Mouse (Mus musculus): ENCODE data around the gene Slc25a48. TPM values are rescaled to one million over a fixed set of nuclear protein-coding genes. Genes with fewer than 3 reads are reported as not detected.

The Slc25a48 gene
- 0.31 and 0.43 TPM in 2 replicates for polyA plus RNA-seq (2012; rRNA removed)

DNA sequence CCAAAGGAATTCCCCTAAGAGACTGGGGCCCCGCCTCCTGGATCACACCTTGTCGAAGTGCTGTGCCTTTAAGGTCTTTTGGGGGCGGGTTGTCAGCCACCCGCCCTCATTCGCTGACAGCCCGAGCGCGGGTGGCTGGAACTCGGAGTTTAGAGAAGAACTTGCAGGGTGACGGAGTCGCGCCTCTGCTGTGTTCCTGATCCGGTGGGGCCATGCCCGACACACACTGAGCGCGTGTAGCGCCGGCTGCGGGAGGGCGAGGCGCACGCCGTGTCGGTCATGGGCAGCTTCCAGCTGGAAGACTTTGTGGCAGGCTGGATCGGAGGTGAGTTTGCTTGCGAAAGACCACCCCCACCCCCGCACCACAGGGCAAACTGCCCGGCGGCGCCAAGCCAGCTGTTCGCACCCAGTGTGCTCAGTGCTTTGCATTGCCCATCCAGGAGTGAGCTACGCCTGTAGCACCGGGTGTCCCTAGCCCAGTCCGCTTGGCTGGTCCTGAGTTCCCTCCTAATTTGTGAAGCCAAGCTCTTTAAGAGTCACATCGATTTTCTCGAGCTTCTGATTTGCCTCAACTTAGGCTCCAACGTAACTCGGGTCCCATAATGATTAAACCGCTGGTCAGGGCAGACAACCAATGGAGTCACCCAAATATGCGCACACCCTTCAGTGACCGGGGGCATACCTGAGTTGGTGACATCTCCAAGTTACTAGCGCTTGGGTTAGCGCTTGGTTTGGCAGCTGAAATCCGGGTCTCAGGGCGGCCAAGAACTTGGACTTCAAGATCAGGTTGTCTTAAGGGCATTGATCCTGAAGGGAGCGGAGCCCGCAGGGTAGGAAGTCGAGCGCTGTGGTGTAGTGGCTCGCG is at the start of gene Slc25a48:
Gene Slc25a48 (plus strand): TSS at position 145 of the 865 bp plus-strand sequence.
- no peak within 1 kb of the TSS for H3K4me3 ChIP-seq (ENCODE audit: control insufficient read depth, insufficient read depth, low read length)
- no peak for TF ChIP-seq CTCF (IDR thresholded peaks at IDR 0.05; ENCODE audit: borderline replicate concordance, control insufficient read depth, extremely low read depth, insufficient read depth, low read length, poor library complexity)
- no peak for TF ChIP-seq POLR2A (IDR thresholded peaks at IDR 0.05; ENCODE audit: control insufficient read depth, extremely low read depth, insufficient read depth, low read length, poor library complexity)
- DNase-seq: no peak
- peaks cover 11% of the 10 kb centered on the region; the same call in 1 of the 2 replicates for H3K27me3 ChIP-seq (ENCODE audit: control insufficient read depth, insufficient read depth, low read length)
- H3K36me3 ChIP-seq (ENCODE audit: control insufficient read depth, insufficient read depth, low read length): no peaks in the 10 kb centered on the region
- 6% methylated on average over 51 of the region's 51 CpGs for WGBS
- H3K4me1 ChIP-seq (replicated peaks; ENCODE audit: control insufficient read depth, insufficient read depth, low read length): no peaks in the 10 kb centered on the region
- H3K27ac ChIP-seq (ENCODE audit: control insufficient read depth, insufficient read depth, low read length): no peak within 1 kb of the TSS

GRCm38 (mm10) chr13:56397572-56397971 is 40.6 kb upstream of the Slc25a48 start:
- no peak for DNase-seq
- no peaks in the 10 kb centered on the region for H3K27me3 ChIP-seq (ENCODE audit: control insufficient read depth, insufficient read depth, low read length)

DNA sequence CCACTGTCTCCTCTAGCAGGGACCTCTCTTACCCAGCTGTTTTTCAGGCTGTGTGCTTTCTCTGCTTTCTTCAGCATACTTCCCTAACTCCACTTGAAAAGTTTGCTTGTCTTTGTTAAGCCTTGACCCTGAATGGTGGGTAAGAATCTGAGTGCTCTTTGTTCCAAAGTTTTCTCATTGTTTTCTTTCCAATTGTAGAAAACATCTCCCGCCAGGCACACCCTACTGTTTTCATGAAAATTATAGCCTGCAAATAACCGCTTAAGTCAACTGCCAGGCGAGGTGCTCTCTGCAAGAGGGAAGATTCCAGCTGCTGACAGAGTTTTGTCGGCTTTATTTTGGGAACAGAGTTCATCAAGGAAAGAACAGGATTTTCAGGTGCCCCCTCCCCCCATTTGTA is 37.0 kb upstream of the Slc25a48 start:
- no peak for TF ChIP-seq CTCF (IDR thresholded peaks at IDR 0.05; ENCODE audit: borderline replicate concordance, control insufficient read depth, extremely low read depth, insufficient read depth, low read length, poor library complexity)
- no peak for TF ChIP-seq POLR2A (IDR thresholded peaks at IDR 0.05; ENCODE audit: control insufficient read depth, extremely low read depth, insufficient read depth, low read length, poor library complexity)
- 92% methylated on average over 4 of the region's 4 CpGs for WGBS
- H3K4me3 ChIP-seq (ENCODE audit: control insufficient read depth, insufficient read depth, low read length): no peak overlapping the region
- H3K27ac ChIP-seq (ENCODE audit: control insufficient read depth, insufficient read depth, low read length): no peak overlapping the region
- H3K36me3 ChIP-seq (ENCODE audit: control insufficient read depth, insufficient read depth, low read length): no peaks in the 10 kb centered on the region
- H3K27me3 ChIP-seq (ENCODE audit: control insufficient read depth, insufficient read depth, low read length): no peaks in the 10 kb centered on the region
- no peak for DNase-seq
- H3K4me1 ChIP-seq (replicated peaks; ENCODE audit: control insufficient read depth, insufficient read depth, low read length): no peaks in the 10 kb centered on the region

More at GRCm38 (mm10) chr13:56397572-56397971, 40.6 kb upstream of the Slc25a48 start:
- Histone ChIP-seq H3K4me3 (ENCODE audit: control insufficient read depth, insufficient read depth, low read length) (no peak overlapping the region), H3K27ac (ENCODE audit: control insufficient read depth, insufficient read depth, low read length) (no peak overlapping the region), H3K36me3 (ENCODE audit: control insufficient read depth, insufficient read depth, low read length) (no peaks in the 10 kb centered on the region), H3K4me1 (replicated peaks; ENCODE audit: control insufficient read depth, insufficient read depth, low read length) (no peaks in the 10 kb centered on the region)
- WGBS: 76% methylated on average over 5 of the region's 5 CpGs
- TF ChIP-seq CTCF (IDR thresholded peaks at IDR 0.05; ENCODE audit: borderline replicate concordance, control insufficient read depth, extremely low read depth, insufficient read depth, low read length, poor library complexity) (no peak), POLR2A (IDR thresholded peaks at IDR 0.05; ENCODE audit: control insufficient read depth, extremely low read depth, insufficient read depth, low read length, poor library complexity) (no peak)

- no peaks in the 10 kb centered on the region for H3K4me1 ChIP-seq (replicated peaks; ENCODE audit: control insufficient read depth, insufficient read depth, low read length)
- WGBS: 90% methylated on average over 8 of the region's 8 CpGs
- no peaks in the 10 kb centered on the region for H3K27me3 ChIP-seq (ENCODE audit: control insufficient read depth, insufficient read depth, low read length)
- no peaks in the 10 kb centered on the region for H3K36me3 ChIP-seq (ENCODE audit: control insufficient read depth, insufficient read depth, low read length)
- no peak overlapping the region for H3K4me3 ChIP-seq (ENCODE audit: control insufficient read depth, insufficient read depth, low read length)
- DNase-seq: no peak
- no peak overlapping the region for H3K27ac ChIP-seq (ENCODE audit: control insufficient read depth, insufficient read depth, low read length)
- TF ChIP-seq CTCF (IDR thresholded peaks at IDR 0.05; ENCODE audit: borderline replicate concordance, control insufficient read depth, extremely low read depth, insufficient read depth, low read length, poor library complexity) (no peak), POLR2A (IDR thresholded peaks at IDR 0.05; ENCODE audit: control insufficient read depth, extremely low read depth, insufficient read depth, low read length, poor library complexity) (no peak)
Observed at GRCm38 (mm10) chr13:56403381-56404086, 34.6 kb upstream of the Slc25a48 start.

DNA sequence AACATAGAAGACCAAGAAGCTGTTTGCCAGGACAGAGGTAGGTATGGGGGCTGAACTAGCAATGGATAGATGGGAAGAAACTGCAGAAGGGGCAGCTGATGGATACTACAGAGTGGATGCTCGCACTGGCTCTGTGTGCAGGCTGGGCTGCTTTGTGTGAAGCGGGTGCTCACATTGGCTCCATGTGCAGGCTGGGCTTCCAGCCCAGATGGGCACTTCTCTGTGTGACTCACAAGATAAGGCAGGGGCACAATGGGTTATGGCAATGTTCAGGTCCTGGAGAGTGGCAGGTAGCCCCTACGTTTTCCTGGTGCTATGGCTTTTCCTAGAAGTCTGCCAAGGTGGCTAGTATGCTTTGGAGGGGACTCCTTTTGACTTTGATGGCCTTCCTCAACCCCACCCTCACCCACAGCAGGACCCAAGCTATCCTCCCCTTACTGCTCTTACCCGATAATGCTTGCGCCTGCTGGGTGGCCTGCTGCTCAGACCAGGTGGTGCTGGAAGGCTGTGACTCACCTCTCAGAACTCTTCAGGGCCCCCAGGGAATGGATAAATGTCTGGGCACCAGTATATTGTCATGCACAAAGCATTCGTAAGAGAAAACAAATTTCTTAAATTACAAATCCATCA is 33.5 kb upstream of the Slc25a48 start:
- H3K27ac ChIP-seq (ENCODE audit: control insufficient read depth, insufficient read depth, low read length): no peak overlapping the region
- TF ChIP-seq CTCF (IDR thresholded peaks at IDR 0.05; ENCODE audit: borderline replicate concordance, control insufficient read depth, extremely low read depth, insufficient read depth, low read length, poor library complexity): no peak
- TF ChIP-seq POLR2A (IDR thresholded peaks at IDR 0.05; ENCODE audit: control insufficient read depth, extremely low read depth, insufficient read depth, low read length, poor library complexity): no peak
- no peak for DNase-seq
- no peaks in the 10 kb centered on the region for H3K36me3 ChIP-seq (ENCODE audit: control insufficient read depth, insufficient read depth, low read length)
- no peaks in the 10 kb centered on the region for H3K27me3 ChIP-seq (ENCODE audit: control insufficient read depth, insufficient read depth, low read length)
- H3K4me3 ChIP-seq (ENCODE audit: control insufficient read depth, insufficient read depth, low read length): no peak overlapping the region
- WGBS: 86% methylated on average over 6 of the region's 6 CpGs
- H3K4me1 ChIP-seq (replicated peaks; ENCODE audit: control insufficient read depth, insufficient read depth, low read length): no peaks in the 10 kb centered on the region

GRCm38 (mm10) chr13:56412286-56412873 is 25.8 kb upstream of the Slc25a48 start:
- Histone ChIP-seq H3K27me3 (ENCODE audit: control insufficient read depth, insufficient read depth, low read length) (no peaks in the 10 kb centered on the region), H3K4me3 (ENCODE audit: control insufficient read depth, insufficient read depth, low read length) (no peak overlapping the region), H3K27ac (ENCODE audit: control insufficient read depth, insufficient read depth, low read length) (no peak overlapping the region), H3K36me3 (ENCODE audit: control insufficient read depth, insufficient read depth, low read length) (no peaks in the 10 kb centered on the region), H3K4me1 (replicated peaks; ENCODE audit: control insufficient read depth, insufficient read depth, low read length) (no peaks in the 10 kb centered on the region)
- WGBS: 95% methylated on average over 9 of the region's 9 CpGs
- DNase-seq: no peak
- TF ChIP-seq POLR2A (IDR thresholded peaks at IDR 0.05; ENCODE audit: control insufficient read depth, extremely low read depth, insufficient read depth, low read length, poor library complexity): no peak
- no peak for TF ChIP-seq CTCF (IDR thresholded peaks at IDR 0.05; ENCODE audit: borderline replicate concordance, control insufficient read depth, extremely low read depth, insufficient read depth, low read length, poor library complexity)
